Mouse (Mus musculus): ENCODE measurements around the gene Setd7.

Setd7 gene

DNA sequence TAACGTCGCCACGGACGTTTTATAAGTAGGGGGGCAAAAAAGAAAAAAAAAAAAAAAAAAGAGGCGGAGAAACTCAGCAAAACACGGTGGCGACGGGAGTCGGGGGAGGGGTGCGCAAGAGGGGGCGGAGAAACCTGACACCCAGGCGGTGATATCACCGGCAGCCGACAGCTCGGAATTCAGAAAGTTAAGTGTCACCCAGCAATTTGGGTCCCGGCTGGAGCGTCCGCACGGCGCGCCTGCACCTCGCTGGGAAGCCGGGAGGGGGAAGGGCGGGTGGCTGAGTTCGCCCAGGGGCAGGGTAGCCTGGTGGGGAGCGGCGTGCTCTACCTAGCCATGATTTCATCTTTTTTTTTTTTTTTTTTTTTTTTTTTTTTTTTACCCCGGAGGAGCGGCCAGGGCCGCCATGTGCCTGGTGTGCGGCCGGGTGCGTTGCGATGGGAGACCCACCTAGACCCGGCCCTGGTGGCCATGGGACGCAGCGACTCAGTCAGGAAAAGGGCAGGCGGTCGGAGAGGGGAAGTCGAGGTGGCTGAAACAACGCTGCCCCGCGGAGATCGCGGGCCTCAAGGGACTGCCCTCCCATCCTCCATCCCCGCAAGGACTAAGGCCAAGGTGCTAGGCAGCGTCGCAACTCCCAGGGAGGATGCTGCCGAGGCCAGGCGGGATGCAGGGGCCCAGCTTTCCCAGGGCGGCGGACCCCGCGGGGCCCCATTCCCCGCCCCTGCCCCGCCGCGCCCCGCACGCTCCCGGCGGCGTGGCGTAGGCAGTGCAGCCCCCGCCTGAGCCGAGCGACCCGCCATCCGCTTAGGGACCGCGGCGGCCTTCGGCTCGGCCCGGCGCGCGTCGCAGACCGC is 857 bp downstream of the Setd7 start:
- DNase-seq: peak; percentile 90 to 91

GRCm38 (mm10) chr3:51555583-51555982 is 5.1 kb downstream of the Setd7 start:
- DNase-seq: no peak

DNA sequence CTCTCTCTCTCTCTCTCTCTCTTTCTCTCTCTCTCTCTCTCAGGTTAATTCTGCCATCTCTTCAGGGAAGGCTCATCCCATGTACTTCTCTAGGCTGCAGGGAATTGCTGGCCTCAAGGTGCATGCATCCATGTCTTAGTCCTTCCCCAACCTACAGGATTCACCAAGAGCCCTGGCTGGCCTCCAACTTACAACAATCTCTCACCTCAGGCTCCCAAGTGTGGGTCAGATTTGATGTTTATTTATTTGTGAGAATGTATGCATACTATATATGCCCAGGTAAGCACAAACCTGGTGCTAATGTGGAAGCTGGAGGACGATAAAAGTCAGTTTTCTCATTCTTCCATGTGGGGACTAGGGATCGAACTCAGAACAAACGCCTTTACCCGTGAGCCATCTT is 5.8 kb downstream of the Setd7 start:
- DNase-seq: no peak

GRCm38 (mm10) chr3:51554067-51554466 is 6.6 kb downstream of the Setd7 start:
- peak; percentile 67 to 81 for DNase-seq

DNA sequence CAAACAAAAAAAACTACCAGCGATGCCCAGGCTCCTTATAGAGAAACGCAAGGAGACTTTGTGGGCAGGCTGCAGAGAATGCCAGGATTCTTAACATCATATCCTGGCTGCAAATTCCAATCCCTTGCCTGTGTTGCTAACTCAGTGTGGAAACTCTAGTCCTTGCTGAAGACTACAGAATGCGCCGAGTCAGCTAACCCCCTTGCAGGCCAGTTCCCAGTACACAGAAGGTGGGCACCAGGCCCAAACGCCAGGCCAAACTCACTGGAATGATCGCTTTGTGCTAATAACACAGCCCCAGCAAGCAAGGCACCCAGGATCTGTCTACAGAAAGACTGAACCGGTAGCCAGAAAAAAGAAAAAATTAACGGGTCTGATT is 7.2 kb downstream of the Setd7 start:
- no peak for DNase-seq

GRCm38 (mm10) chr3:51552841-51553496 is 7.7 kb downstream of the Setd7 start:
- DNase-seq: peak; percentile 30 to 57

- DNase-seq: no peak
Measured at GRCm38 (mm10) chr3:51552197-51552596, 8.5 kb downstream of the Setd7 start.

GRCm38 (mm10) chr3:51548987-51549579 is 11.6 kb downstream of the Setd7 start:
- DNase-seq: no peak

GRCm38 (mm10) chr3:51547577-51547976 is 13.1 kb downstream of the Setd7 start:
- no peak for DNase-seq

GRCm38 (mm10) chr3:51544442-51545128 is 16.1 kb downstream of the Setd7 start:
- no peak for DNase-seq

GRCm38 (mm10) chr3:51540659-51541058 is 20.0 kb downstream of the Setd7 start:
- no peak for DNase-seq

- peak; percentile 67 for DNase-seq
Measured at GRCm38 (mm10) chr3:51539567-51540408, 20.9 kb downstream of the Setd7 start.

- DNase-seq: no peak
Measured at GRCm38 (mm10) chr3:51534013-51534412, 26.7 kb downstream of the Setd7 start.

DNA sequence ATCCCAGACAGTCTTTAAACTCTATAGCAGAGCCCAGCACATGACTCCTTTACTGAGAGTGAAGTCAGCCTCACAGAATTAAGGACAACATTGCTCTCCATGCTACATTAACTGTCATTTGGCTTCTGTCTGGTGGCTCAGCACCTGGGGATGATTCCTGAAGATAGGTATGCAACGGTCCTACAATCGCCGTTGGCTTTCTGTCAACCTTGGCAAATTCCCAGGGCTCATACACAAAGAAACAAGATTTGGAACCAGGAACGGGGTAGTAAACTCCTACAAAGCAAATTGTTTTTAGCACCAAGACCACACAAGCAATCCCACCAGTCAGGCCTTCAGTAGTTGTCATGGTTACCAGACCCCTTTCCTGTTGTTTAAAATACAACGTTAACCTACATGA is 27.1 kb downstream of the Setd7 start:
- DNase-seq: no peak

DNA sequence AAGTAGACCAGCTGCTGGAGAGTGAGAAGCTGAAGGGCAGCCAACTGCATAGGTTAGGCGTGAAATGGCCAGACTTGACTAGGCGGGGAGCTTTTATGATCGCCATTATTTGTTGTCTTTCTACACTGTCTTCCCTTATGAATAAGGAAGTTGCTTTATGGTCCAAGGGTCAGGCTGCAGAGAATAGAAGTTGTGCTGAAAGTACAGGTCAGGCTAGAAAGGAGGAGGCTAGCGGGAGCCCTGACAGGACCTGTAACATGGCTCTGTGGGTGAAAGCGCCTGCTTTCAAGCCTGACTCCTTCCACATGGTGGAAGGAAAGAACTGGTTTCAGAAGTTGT is 28.4 kb downstream of the Setd7 start:
- DNase-seq: no peak

DNA sequence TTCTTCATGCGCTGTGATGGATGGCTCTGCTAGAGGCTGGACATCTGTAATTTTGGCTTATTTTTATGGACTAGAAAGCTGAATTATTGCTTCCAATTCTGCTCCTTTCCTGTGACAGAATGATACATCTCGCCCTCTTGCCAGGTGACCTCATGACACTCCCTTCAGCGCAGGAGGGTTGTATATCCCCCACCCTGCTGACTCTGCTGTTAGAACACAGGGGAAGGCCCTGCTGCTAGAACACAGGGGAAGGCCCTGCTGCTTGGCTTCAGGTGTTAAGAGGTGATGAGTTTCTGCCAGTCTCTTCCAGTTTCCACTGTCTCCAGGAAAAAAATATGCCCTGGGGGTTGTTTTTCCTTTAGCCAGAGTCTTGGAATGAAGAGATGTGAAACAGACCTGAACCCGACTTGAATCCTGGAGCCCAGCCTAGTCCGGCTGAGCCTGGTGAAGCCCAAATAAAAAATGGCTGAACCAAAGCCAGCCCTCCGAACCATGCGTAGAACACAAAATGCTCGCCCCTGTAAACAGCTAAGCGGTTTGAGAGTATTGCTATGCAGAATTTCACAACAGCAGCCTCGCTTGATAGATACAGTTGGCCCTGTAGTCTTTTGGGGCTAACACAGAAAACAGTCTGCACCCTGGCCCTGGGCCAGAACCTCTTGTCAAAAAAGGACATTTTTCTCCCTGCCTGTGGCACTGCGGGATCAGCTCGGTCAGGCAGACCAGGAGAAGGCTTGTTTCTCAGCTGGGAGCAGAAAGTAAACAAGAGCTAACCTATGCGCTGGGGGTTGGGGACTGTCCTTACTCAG is 29.0 kb downstream of the Setd7 start:
- DNase-seq: no peak

DNA sequence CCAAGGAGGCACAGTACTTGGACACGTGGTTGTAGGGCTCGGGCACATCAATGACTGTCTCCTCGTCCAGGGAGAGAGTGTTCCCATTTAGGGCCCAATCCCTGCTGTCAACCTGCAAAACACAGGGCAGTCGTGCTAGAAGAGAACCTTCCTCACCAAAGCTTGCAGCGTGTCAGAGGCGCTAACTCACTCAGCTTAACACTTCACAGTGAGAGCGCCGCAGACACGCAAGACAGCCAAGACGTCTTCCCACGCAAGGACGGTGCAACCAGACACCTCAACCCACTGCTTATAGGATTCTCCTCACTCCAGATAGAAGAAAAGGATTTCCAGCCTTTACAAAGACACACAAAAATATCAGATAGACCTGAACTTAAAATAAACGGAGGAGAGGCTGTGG is 33.8 kb downstream of the Setd7 start:
- no peak for DNase-seq

GRCm38 (mm10) chr3:51525186-51525785 is 35.4 kb downstream of the Setd7 start:
- no peak for DNase-seq

- no peak for DNase-seq
Measured at GRCm38 (mm10) chr3:51521262-51521661, 39.4 kb downstream of the Setd7 start.

GRCm38 (mm10) chr3:51518763-51519121 is 41.9 kb downstream of the Setd7 start:
- no peak for DNase-seq

Measured in thymus, adult 18-20 months (tissue).